Mouse (Mus musculus) heart, embryonic 14.5 days (tissue): ENCODE measurements around the gene Arl15. TPM values are rescaled to one million over a fixed set of nuclear protein-coding genes. Genes with fewer than 3 reads are reported as not detected.

Experiments
- ATAC-seq: fragments of 200-750 bp; cut with Nextera tagmentation; 2 replicates; pipeline ENCODE4 v1.8.0; 2017; ENCODE audit warnings: low read depth, moderate TSS enrichment; ENCODE audit not compliant: insufficient number of reproducible peaks, insufficient read depth, low FRiP score
- H3K27ac ChIP-seq, 2 experiments: fragments of 200-500 bp in 1 of 2; fragments of 300-500 bp in 1 of 2; sonication (generic) in 1 of 2; replicated peaks in 1 of 2; 2 replicates each; pipeline ENCODE4 v1.5.1; 2012 to 2014; ENCODE audit warnings: low read depth in 2 of 2, low read length in 2 of 2, control low read depth in 1 of 2, mild to moderate bottlenecking in 1 of 2, mixed read lengths in 1 of 2; ENCODE audit not compliant: control insufficient read depth in 1 of 2, insufficient read depth in 1 of 2
- H3K27me3 ChIP-seq: fragments of 300-500 bp; sonication (generic); 2 replicates; pipeline ENCODE4 v1.6.1; 2014; ENCODE audit warnings: mild to moderate bottlenecking, low read length, control low read depth; ENCODE audit not compliant: control insufficient read depth, insufficient read depth
- H3K36me3 ChIP-seq: fragments of 300-500 bp; sonication (generic); 2 replicates; pipeline ENCODE4 v1.6.1; 2014; ENCODE audit warnings: mild to moderate bottlenecking, control low read depth, low read length, mixed read lengths; ENCODE audit not compliant: control insufficient read depth, insufficient read depth
- H3K4me1 ChIP-seq, 2 experiments: fragments of 200-500 bp in 1 of 2; fragments of 300-500 bp in 1 of 2; sonication (generic) in 1 of 2; 2 replicates each; pipeline ENCODE4 v1.6.1; 2012 to 2014; ENCODE audit warnings: low read length in 2 of 2, control low read depth in 1 of 2, mixed read lengths in 1 of 2; ENCODE audit not compliant: control insufficient read depth in 2 of 2, insufficient read depth in 2 of 2
- H3K4me2 ChIP-seq: fragments of 300-500 bp; sonication (generic); 2 replicates; pipeline ENCODE4 v1.6.1; 2014; ENCODE audit warnings: mild to moderate bottlenecking, low read length
- H3K4me3 ChIP-seq, 2 experiments: fragments of 200-500 bp in 1 of 2; fragments of 300-500 bp in 1 of 2; sonication (generic) in 1 of 2; 2 replicates each; pipeline ENCODE4 v1.5.1; 2012 to 2014; ENCODE audit warnings: low read length in 2 of 2, mild to moderate bottlenecking in 2 of 2, control low read depth in 1 of 2, low read depth in 1 of 2, moderate library complexity in 1 of 2; ENCODE audit not compliant: control insufficient read depth in 1 of 2, insufficient read depth in 1 of 2
- H3K9ac ChIP-seq: fragments of 300-500 bp; sonication (generic); 2 replicates; pipeline ENCODE4 v1.6.1; 2014; ENCODE audit warnings: mild to moderate bottlenecking, low read length
- H3K9me3 ChIP-seq: fragments of 300-500 bp; sonication (generic); 2 replicates; pipeline ENCODE4 v1.6.1; 2016; ENCODE audit warnings: low read length, control low read depth; ENCODE audit not compliant: control insufficient read depth
- WGBS: fragments of 180-500 bp; shearing (Covaris S2); extraction: QIAGEN DNeasy Blood & Tissue Kit; methylation state at CpG from one replicate; pipeline ENCODE4 v1.1.7; 2014; 5-methylcytosine and 5-hydroxymethylcytosine counted together
- polyA plus RNA-seq: library from polyadenylated mRNA; unstranded; fragments of >200 nt; fragmentation: Nextera tagmentation; extraction: Ambion mirVana; gene quantifications from 2 replicates; pipeline ENCODE4 v1.2.1, GENCODE M21; 2014

The Arl15 gene
- polyA plus RNA-seq, 1 experiment from 2014 or later: 8.3 TPM

- WGBS: 78% methylated on average over 5 of the region's 5 CpGs
- no peak for ATAC-seq
- no peak overlapping the region for H3K4me2 ChIP-seq
Measured at GRCm38 (mm10) chr13:113888126-113888525, 93.8 kb downstream of the Arl15 start.

DNA sequence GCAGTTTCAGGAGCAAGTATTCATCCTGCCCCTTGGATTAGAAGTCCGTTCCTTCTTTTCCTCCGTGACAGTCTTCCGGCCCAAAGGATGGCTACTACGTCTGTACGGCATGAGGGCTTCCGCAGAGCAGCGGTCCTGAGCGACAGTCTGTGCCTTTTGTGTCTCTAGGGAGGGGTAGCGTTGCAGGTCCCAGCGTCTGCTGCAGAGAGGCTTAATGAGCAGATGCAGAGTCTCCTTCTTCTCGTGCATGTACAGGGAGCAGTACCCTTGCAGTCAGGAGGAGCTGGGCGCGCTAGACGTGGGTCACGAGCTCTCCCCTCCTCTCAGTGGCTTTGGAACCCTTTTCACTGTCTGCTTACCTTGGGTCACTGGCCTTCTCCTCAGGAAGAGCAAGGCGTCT lies 94.4 kb downstream of the Arl15 start:
- WGBS: 68% methylated on average over 16 of the region's 16 CpGs

More at GRCm38 (mm10) chr13:113888126-113888525, 93.8 kb downstream of the Arl15 start:
- Histone ChIP-seq H3K9ac (no peak overlapping the region), H3K9me3 (no peaks in the 10 kb centered on the region), H3K27ac (no peak overlapping the region), H3K27me3 (no peaks in the 10 kb centered on the region), H3K36me3 (no peaks in the 10 kb centered on the region), H3K4me1 (peaks cover 4 to 6% of the 10 kb centered on the region in 2 experiments; a peak in 2 of 4 replicates), H3K4me3 (no peak overlapping the region)

DNA sequence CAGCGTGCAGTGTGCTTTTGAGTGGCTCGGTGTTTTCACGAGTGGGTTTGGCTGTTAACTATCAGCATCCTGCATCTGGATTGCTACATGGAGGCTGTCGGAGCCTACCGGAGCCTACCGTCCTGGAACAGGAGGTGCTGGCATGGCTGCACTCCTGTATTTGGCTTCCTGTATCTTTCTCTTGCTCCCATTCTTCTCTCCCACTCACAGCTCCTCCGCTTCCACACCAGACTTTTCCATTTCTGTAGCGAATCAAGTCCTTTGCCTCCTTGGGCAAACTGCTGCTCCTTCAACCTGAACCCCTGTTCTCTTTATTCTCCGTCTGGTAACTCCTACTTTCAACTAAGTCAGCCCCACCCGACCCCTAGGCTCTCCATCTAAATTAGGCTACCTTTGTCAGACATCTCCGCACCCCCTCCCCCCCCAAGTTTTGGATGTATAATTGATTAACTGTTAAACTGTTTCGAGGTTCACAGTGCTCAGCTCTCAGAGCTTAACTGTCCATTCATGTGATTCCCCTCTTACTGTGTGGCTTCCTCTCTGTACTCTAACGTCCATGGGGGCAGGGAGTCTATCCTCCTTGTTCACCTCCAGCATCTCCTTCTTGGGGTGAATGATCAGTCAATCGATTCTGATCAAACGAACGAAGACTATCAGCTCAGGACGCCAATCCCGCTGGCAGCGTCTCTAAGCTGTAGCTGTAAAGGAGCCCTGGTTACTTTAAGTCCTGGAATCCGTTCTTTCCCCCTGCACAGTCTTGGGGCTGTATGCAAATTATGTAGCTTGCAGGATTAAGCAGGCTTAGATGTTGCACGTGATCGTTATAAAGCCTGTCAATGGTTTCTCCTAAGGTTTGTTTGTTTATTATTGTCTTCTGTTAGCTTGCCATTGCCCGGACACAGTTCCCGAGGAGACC lies 95.1 kb downstream of the Arl15 start:
- no peaks in the 10 kb centered on the region for H3K9me3 ChIP-seq
- H3K27ac ChIP-seq: no peak overlapping the region
- H3K9ac ChIP-seq: no peak overlapping the region
- no peak for ATAC-seq
- no peaks in the 10 kb centered on the region for H3K27me3 ChIP-seq
- WGBS: 75% methylated on average over 24 of the region's 24 CpGs
- no peaks in the 10 kb centered on the region for H3K36me3 ChIP-seq
- H3K4me2 ChIP-seq: no peak overlapping the region
- H3K4me3 ChIP-seq: no peak overlapping the region
- peaks cover 4 to 6% of the 10 kb centered on the region in 2 experiments; a peak in 2 of 4 replicates for H3K4me1 ChIP-seq

More for the DNA sequence above, 94.4 kb downstream of the Arl15 start:
- peaks cover 4 to 6% of the 10 kb centered on the region in 2 experiments; a peak in 2 of 4 replicates for H3K4me1 ChIP-seq
- H3K4me2 ChIP-seq: no peak overlapping the region
- no peaks in the 10 kb centered on the region for H3K36me3 ChIP-seq
- H3K27ac ChIP-seq: no peak overlapping the region
- H3K27me3 ChIP-seq: no peaks in the 10 kb centered on the region
- H3K9me3 ChIP-seq: no peaks in the 10 kb centered on the region
- ATAC-seq: no peak
- H3K4me3 ChIP-seq: no peak overlapping the region
- no peak overlapping the region for H3K9ac ChIP-seq

GRCm38 (mm10) chr13:113896684-113897083 lies 102.4 kb downstream of the Arl15 start:
- ATAC-seq: no peak
- WGBS: 94% methylated on average over 10 of the region's 10 CpGs

GRCm38 (mm10) chr13:113897498-113897897 lies 103.2 kb downstream of the Arl15 start:
- Histone ChIP-seq H3K9ac (no peak overlapping the region), H3K4me2 (no peak overlapping the region), H3K36me3 (no peaks in the 10 kb centered on the region), H3K27me3 (no peaks in the 10 kb centered on the region), H3K27ac (no peak overlapping the region), H3K4me3 (no peak overlapping the region), H3K4me1 (peaks cover 3 to 5% of the 10 kb centered on the region in 2 experiments), H3K9me3 (no peaks in the 10 kb centered on the region)
- ATAC-seq: no peak
- 80% methylated on average over 3 of the region's 3 CpGs for WGBS

More at GRCm38 (mm10) chr13:113896684-113897083, 102.4 kb downstream of the Arl15 start:
- Histone ChIP-seq H3K27me3 (no peaks in the 10 kb centered on the region), H3K4me1 (peaks cover 3 to 5% of the 10 kb centered on the region in 2 experiments), H3K4me2 (no peak overlapping the region), H3K27ac (no peak overlapping the region), H3K9me3 (no peaks in the 10 kb centered on the region), H3K4me3 (no peak overlapping the region), H3K9ac (no peak overlapping the region), H3K36me3 (no peaks in the 10 kb centered on the region)

GRCm38 (mm10) chr13:113897951-113898350 lies 103.6 kb downstream of the Arl15 start:
- H3K9ac ChIP-seq: no peak overlapping the region
- H3K27ac ChIP-seq: no peak overlapping the region
- no peak overlapping the region for H3K4me3 ChIP-seq
- H3K36me3 ChIP-seq: no peaks in the 10 kb centered on the region
- H3K9me3 ChIP-seq: no peaks in the 10 kb centered on the region
- ATAC-seq: no peak
- peaks cover 3 to 5% of the 10 kb centered on the region in 2 experiments for H3K4me1 ChIP-seq
- 70% methylated on average over 9 of the region's 9 CpGs for WGBS
- H3K4me2 ChIP-seq: no peak overlapping the region
- no peaks in the 10 kb centered on the region for H3K27me3 ChIP-seq

- peaks cover 7 to 16% of the 10 kb centered on the region in 2 experiments for H3K4me1 ChIP-seq
- no peak overlapping the region for H3K4me2 ChIP-seq
- H3K9me3 ChIP-seq: no peaks in the 10 kb centered on the region
- H3K9ac ChIP-seq: no peak overlapping the region
- no peak for ATAC-seq
- H3K27ac ChIP-seq: no peak overlapping the region
- H3K36me3 ChIP-seq: no peaks in the 10 kb centered on the region
- H3K4me3 ChIP-seq: no peak overlapping the region
- 35% methylated on average over 11 of the region's 11 CpGs for WGBS
- H3K27me3 ChIP-seq: no peaks in the 10 kb centered on the region
Measured at GRCm38 (mm10) chr13:113901001-113901545, 106.8 kb downstream of the Arl15 start.
